Comparison of ENCODE assay signal across 13 mouse cellular contexts in the genomic region with DNA sequence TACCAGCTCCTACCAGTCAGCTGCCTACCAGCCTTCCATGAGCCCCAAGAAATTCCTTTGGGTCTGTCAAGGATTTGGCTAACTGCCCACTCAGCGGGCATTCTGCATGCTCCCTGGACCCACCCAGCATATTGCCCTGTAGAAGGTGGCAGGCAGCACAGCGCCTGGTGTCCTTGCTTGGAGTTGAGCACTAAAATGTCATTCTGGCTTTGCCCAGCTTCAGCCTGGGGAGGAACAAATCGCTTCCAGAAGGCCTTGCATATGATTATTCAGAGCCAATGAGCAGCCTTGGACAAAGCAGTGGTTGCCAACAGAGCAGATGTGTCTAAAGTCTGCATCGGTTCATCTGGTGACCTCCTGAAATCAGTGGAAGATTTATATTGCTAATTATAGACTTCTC.
DNase-seq lines count a peak whose midpoint lies in the region; ATAC-seq and TF ChIP-seq lines count a peak whose summit lies in the region.
"Had no signal": no experiment of that assay in that cellular context is flagged by ENCODE, and none has a peak within 500 bp of the region (broad histone marks: within the 10 kb centered on the region; RNA-seq: fewer than 3 reads in every experiment).

No protein-coding gene starts in this region.

- no peak overlapping the region for H3K4me2 ChIP-seq in hindbrain, embryonic 13.5 days
- H3K4me2 ChIP-seq in hindbrain, embryonic 15.5 days: no peak overlapping the region
- no peak overlapping the region for H3K4me2 ChIP-seq in midbrain, postnatal 0 days (ENCODE audit: low read depth, low read length, poor library complexity, severe bottlenecking)
- H3K4me2 ChIP-seq: embryonic facial prominence, embryonic 12.5 days; limb, embryonic 15.5 days; lung, embryonic 14.5 days had no signal

- H3K27ac ChIP-seq in hindbrain, embryonic 10.5 days: peak overlapping the region; percentile 31; the same call in 1 of the 2 replicates
- no peak overlapping the region for H3K27ac ChIP-seq in hindbrain, embryonic 13.5 days
- no peak overlapping the region for H3K27ac ChIP-seq in hindbrain, embryonic 15.5 days (replicated peaks)
- no peak overlapping the region for H3K27ac ChIP-seq in midbrain, postnatal 0 days (ENCODE audit: low read depth, low read length)
- H3K27ac ChIP-seq: embryonic facial prominence, embryonic 12.5 days; heart, adult 2 months; limb, embryonic 15.5 days had no signal

- no peak for TF ChIP-seq CTCF in midbrain, postnatal 0 days (IDR thresholded peaks at IDR 0.05)

- 68% methylated on average over 4 of the region's 4 CpGs for WGBS in hindbrain, embryonic 10.5 days
- 48% methylated on average over 4 of the region's 4 CpGs for WGBS in hindbrain, embryonic 13.5 days
- WGBS in hindbrain, embryonic 15.5 days: 41% methylated on average over 4 of the region's 4 CpGs
- WGBS in midbrain, postnatal 0 days: 67% methylated on average over 4 of the region's 4 CpGs

- no peak for ATAC-seq in hindbrain, embryonic 13.5 days (ENCODE audit: low FRiP score)
- ATAC-seq in hindbrain, embryonic 15.5 days (ENCODE audit: low FRiP score, low read depth): peak; percentile 63
- ATAC-seq in midbrain, postnatal 0 days (ENCODE audit: low FRiP score): no peak
- ATAC-seq: inflammation-experienced regulatory T-cells, adult 6 months had no signal

- intact Hi-C loops in left cerebral cortex, postnatal 4 days (cut with DNase I): no loop called here

- H3K9me3 ChIP-seq in hindbrain, embryonic 10.5 days: no peaks in the 10 kb centered on the region
- no peaks in the 10 kb centered on the region for H3K9me3 ChIP-seq in hindbrain, embryonic 13.5 days
- H3K9me3 ChIP-seq in hindbrain, embryonic 15.5 days: no peaks in the 10 kb centered on the region
- no peaks in the 10 kb centered on the region for H3K9me3 ChIP-seq in midbrain, postnatal 0 days (ENCODE audit: low read length)
- H3K9me3 ChIP-seq: embryonic facial prominence, embryonic 12.5 days; limb, embryonic 15.5 days had no signal

- no peak overlapping the region for H3K9ac ChIP-seq in hindbrain, embryonic 13.5 days
- H3K9ac ChIP-seq in hindbrain, embryonic 15.5 days: no peak overlapping the region
- no peak overlapping the region for H3K9ac ChIP-seq in midbrain, postnatal 0 days (replicated peaks; ENCODE audit: low read length, poor library complexity, severe bottlenecking)
- H3K9ac ChIP-seq: embryonic facial prominence, embryonic 12.5 days; limb, embryonic 15.5 days; lung, embryonic 14.5 days had no signal

- peaks cover 47% of the 10 kb centered on the region for H3K4me1 ChIP-seq in hindbrain, embryonic 10.5 days (replicated peaks)
- peaks cover 6% of the 10 kb centered on the region; the same call in 1 of the 2 replicates for H3K4me1 ChIP-seq in hindbrain, embryonic 13.5 days (replicated peaks)
- peaks cover 4% of the 10 kb centered on the region for H3K4me1 ChIP-seq in hindbrain, embryonic 15.5 days (replicated peaks)
- H3K4me1 ChIP-seq in midbrain, postnatal 0 days (ENCODE audit: insufficient read depth, low read length): no peaks in the 10 kb centered on the region
- H3K4me1 ChIP-seq: limb, embryonic 15.5 days had no signal

- no peaks in the 10 kb centered on the region for H3K36me3 ChIP-seq in hindbrain, embryonic 10.5 days
- no peaks in the 10 kb centered on the region for H3K36me3 ChIP-seq in hindbrain, embryonic 13.5 days
- H3K36me3 ChIP-seq in hindbrain, embryonic 15.5 days: no peaks in the 10 kb centered on the region
- H3K36me3 ChIP-seq in midbrain, postnatal 0 days (ENCODE audit: insufficient read depth, low read length): no peaks in the 10 kb centered on the region
- H3K36me3 ChIP-seq: embryonic facial prominence, embryonic 12.5 days; limb, embryonic 15.5 days had no signal

- peaks cover 87% of the 10 kb centered on the region for H3K27me3 ChIP-seq in hindbrain, embryonic 10.5 days (ENCODE audit: insufficient read depth, poor library complexity, severe bottlenecking)
- H3K27me3 ChIP-seq in hindbrain, embryonic 13.5 days: peaks cover 74% of the 10 kb centered on the region
- H3K27me3 ChIP-seq in hindbrain, embryonic 15.5 days: peaks cover 47% of the 10 kb centered on the region
- 0 out of 2 replicates have a peak, but pooled peaks cover 3% of the 10 kb centered on the region for H3K27me3 ChIP-seq in midbrain, postnatal 0 days (ENCODE audit: insufficient read depth, low read length)
- H3K27me3 ChIP-seq: limb, embryonic 15.5 days had no signal

- no peak for DNase-seq in hindbrain, embryonic 10.5 days (ENCODE audit: low spot score)
- DNase-seq in left cerebral cortex, postnatal 4 days: peak; percentile 65
- no peak for DNase-seq in left cerebral cortex, adult 11 months (ENCODE audit: low spot score)
- peak; percentile 66 for DNase-seq in midbrain, postnatal 0 days (ENCODE audit: low spot score)
- no peak for DNase-seq in lung, adult 18-20 months
- DNase-seq: heart, adult 2 months; lung, embryonic 14.5 days had no signal

- H3K4me3 ChIP-seq in hindbrain, embryonic 10.5 days: no peak overlapping the region
- no peak overlapping the region for H3K4me3 ChIP-seq in hindbrain, embryonic 13.5 days
- H3K4me3 ChIP-seq in hindbrain, embryonic 15.5 days: no peak overlapping the region
- H3K4me3 ChIP-seq in midbrain, postnatal 0 days (ENCODE audit: low read depth, low read length): no peak overlapping the region
- H3K4me3 ChIP-seq: embryonic facial prominence, embryonic 12.5 days; heart, adult 2 months; limb, embryonic 15.5 days; myocyte had no signal

Comparison
In these comparisons a context has a peak if more than half of its experiments do, and no peak if none do; other contexts are left out.
1. DNase-seq: peak in left cerebral cortex, postnatal 4 days (single experiment) and midbrain, postnatal 0 days (single experiment); none in hindbrain, embryonic 10.5 days (single experiment), left cerebral cortex, adult 11 months (single experiment) and lung, adult 18-20 months (0 of 2).